Mouse (Mus musculus) testis, adult 2 months (tissue): Measurements from ENCODE around the gene Ano10.

Experiments used
- CTCF ChIP-seq: fragments of 200-500 bp; IDR thresholded peaks from 2 replicates; pipeline ENCODE4 v1.5.1; 2012; ENCODE audit warnings: low read depth, mild to moderate bottlenecking, inconsistent platforms, low read length, moderate library complexity; ENCODE audit not compliant: control insufficient read depth, insufficient read depth, insufficient replicate concordance
- POLR2A ChIP-seq: fragments of 200-500 bp; IDR thresholded peaks from 2 replicates; pipeline ENCODE4 v1.6.1; 2012; ENCODE audit warnings: low read depth, mild to moderate bottlenecking, inconsistent platforms, low read length, moderate library complexity; ENCODE audit not compliant: control insufficient read depth

GRCm38 (mm10) chr9:122309013-122309980 lies 15.1 kb upstream of the Ano10 start:
- TF ChIP-seq POLR2A (no peak), CTCF (no peak)
